Mouse (Mus musculus): ENCODE measurements at regions not wholly inside any gene's neighbourhood (a gene's known extent, or its start where the extent isn't known, plus 50 kb on each side); places are given as distances from the start of the nearest gene placed in this dataset.

- Histone ChIP-seq H3K4me2 (replicated peaks) (no peak overlapping the region), H3K36me3 (no peaks in the 10 kb centered on the region), H3K27me3 (no peaks in the 10 kb centered on the region), H3K4me1 (no peaks in the 10 kb centered on the region), H3K27ac (no peak overlapping the region), H3K9me3 (replicated peaks) (no peaks in the 10 kb centered on the region), H3K4me3 (no peak overlapping the region), H3K9ac (no peak overlapping the region)
- 66% methylated on average over 22 of the region's 22 CpGs for WGBS
- peak; percentile 77 for ATAC-seq (ENCODE audit: low FRiP score)
These were observed 92.2 kb upstream of the Kif2a start for GRCm38 (mm10) chr13:107113949-107114690.

DNA sequence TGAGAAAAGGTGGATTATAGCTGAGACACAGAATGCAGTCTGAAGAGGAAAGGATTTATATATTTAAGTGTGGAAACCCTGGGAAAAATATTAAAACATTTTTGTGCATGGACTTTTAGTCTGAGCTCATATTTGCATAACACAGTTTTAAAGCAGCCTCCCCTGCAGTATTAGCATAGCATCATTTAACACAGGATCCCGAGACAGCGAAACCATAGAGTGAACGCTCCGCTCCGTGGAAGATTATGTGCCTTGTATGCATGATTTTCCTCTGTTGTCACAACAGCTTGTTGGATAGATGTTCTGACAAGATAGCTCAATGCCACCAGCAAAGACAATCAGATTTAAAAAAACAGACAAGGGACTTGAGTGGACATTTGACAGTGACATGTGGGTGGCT lies 86.1 kb upstream of the Kif2a start:
- H3K36me3 ChIP-seq, result no peaks in the 10 kb centered on the region
- H3K4me1 ChIP-seq, result no peaks in the 10 kb centered on the region
- no peak overlapping the region for H3K4me2 ChIP-seq (replicated peaks)
- no peaks in the 10 kb centered on the region for H3K27me3 ChIP-seq
- WGBS, result 73% methylated on average over 5 of the region's 5 CpGs
- no peak overlapping the region for H3K9ac ChIP-seq
- ATAC-seq (ENCODE audit: low FRiP score), result 0 out of 2 replicates have a peak, but pooled peaks have one; percentile 43
- no peak overlapping the region for H3K27ac ChIP-seq
- H3K9me3 ChIP-seq (replicated peaks), result no peaks in the 10 kb centered on the region
- no peak overlapping the region for H3K4me3 ChIP-seq

- no peak overlapping the region for H3K4me3 ChIP-seq
- H3K9ac ChIP-seq, result no peak overlapping the region
- H3K27me3 ChIP-seq, result no peaks in the 10 kb centered on the region
- H3K27ac ChIP-seq, result no peak overlapping the region
- no peak overlapping the region for H3K4me2 ChIP-seq (replicated peaks)
- no peak for ATAC-seq (ENCODE audit: low FRiP score)
- no peaks in the 10 kb centered on the region for H3K4me1 ChIP-seq
- no peaks in the 10 kb centered on the region for H3K9me3 ChIP-seq (replicated peaks)
- WGBS, result 67% methylated on average over 9 of the region's 9 CpGs
- H3K36me3 ChIP-seq, result no peaks in the 10 kb centered on the region
These were observed 85.6 kb upstream of the Kif2a start for GRCm38 (mm10) chr13:107107572-107107971.

DNA sequence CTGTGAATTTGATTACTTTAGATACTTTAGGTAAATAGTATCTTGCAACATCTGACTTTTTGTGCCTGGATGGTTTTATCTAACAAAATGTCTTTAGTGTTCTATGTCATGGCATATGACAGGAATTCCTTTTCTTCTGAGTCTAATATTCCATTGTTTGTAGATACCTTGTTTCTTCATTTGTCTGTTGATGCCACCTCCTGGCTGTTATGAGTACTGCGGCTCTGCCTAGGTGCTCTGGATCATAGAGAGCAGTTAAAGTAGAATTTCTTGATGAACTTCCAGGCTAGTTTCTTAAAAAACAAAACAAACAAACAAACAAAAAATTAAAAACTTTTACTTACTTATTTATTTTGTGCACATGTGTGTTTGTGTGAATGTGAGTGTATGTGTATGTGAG lies 83.6 kb upstream of the Kif2a start:
- 74% methylated on average over 1 of the region's 1 CpGs for WGBS
- Histone ChIP-seq H3K4me1 (no peaks in the 10 kb centered on the region), H3K4me3 (no peak overlapping the region), H3K36me3 (no peaks in the 10 kb centered on the region), H3K4me2 (replicated peaks) (no peak overlapping the region), H3K9ac (no peak overlapping the region), H3K27me3 (no peaks in the 10 kb centered on the region), H3K27ac (no peak overlapping the region), H3K9me3 (replicated peaks) (no peaks in the 10 kb centered on the region)
- ATAC-seq (ENCODE audit: low FRiP score), result no peak

- no peaks in the 10 kb centered on the region for H3K4me1 ChIP-seq
- no peaks in the 10 kb centered on the region for H3K27me3 ChIP-seq
- no peaks in the 10 kb centered on the region for H3K9me3 ChIP-seq (replicated peaks)
- 30% methylated on average over 13 of the region's 13 CpGs for WGBS
- no peak overlapping the region for H3K9ac ChIP-seq
- no peak overlapping the region for H3K27ac ChIP-seq
- H3K4me2 ChIP-seq (replicated peaks), result no peak overlapping the region
- ATAC-seq (ENCODE audit: low FRiP score), result 0 out of 2 replicates have a peak, but pooled peaks have one; percentile 60
- H3K4me3 ChIP-seq, result no peak overlapping the region
- no peaks in the 10 kb centered on the region for H3K36me3 ChIP-seq
These were observed 79.7 kb upstream of the Kif2a start for GRCm38 (mm10) chr13:107101598-107101997.

GRCm38 (mm10) chr13:107100852-107101325 lies 79.0 kb upstream of the Kif2a start:
- ATAC-seq (ENCODE audit: low FRiP score), result peak; percentile 52; the same call in 1 of the 2 replicates
- no peak overlapping the region for H3K4me3 ChIP-seq
- 79% methylated on average over 6 of the region's 6 CpGs for WGBS
- no peaks in the 10 kb centered on the region for H3K27me3 ChIP-seq
- H3K9me3 ChIP-seq (replicated peaks), result no peaks in the 10 kb centered on the region
- no peak overlapping the region for H3K27ac ChIP-seq
- no peaks in the 10 kb centered on the region for H3K36me3 ChIP-seq
- no peak overlapping the region for H3K9ac ChIP-seq
- no peaks in the 10 kb centered on the region for H3K4me1 ChIP-seq
- H3K4me2 ChIP-seq (replicated peaks), result no peak overlapping the region

DNA sequence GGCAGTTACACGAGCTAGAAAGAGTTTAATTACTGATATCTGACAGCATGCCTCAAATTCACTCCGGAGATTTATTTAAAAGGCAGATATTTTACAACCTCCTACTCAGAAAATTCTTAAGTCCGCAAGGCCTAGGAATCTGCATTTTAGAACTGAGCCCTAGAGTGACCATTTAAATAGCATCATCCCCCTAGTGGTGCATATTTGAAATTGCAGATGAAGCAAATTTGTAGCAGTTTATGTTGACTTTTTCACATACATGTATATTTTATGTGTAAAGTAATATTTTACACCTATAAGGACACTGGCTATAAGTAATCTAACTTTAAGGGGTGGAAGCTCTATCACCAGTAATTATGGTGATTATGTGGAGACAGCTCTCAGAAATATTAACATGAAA lies 78.2 kb upstream of the Kif2a start:
- Histone ChIP-seq H3K9me3 (replicated peaks) (no peaks in the 10 kb centered on the region), H3K36me3 (no peaks in the 10 kb centered on the region), H3K4me3 (no peak overlapping the region), H3K4me2 (replicated peaks) (no peak overlapping the region), H3K4me1 (no peaks in the 10 kb centered on the region), H3K27ac (no peak overlapping the region), H3K27me3 (no peaks in the 10 kb centered on the region), H3K9ac (no peak overlapping the region)
- 69% methylated on average over 3 of the region's 3 CpGs for WGBS
- no peak for ATAC-seq (ENCODE audit: low FRiP score)

GRCm38 (mm10) chr13:107097005-107097404 lies 75.1 kb upstream of the Kif2a start:
- 91% methylated on average over 4 of the region's 4 CpGs for WGBS
- Histone ChIP-seq H3K4me2 (replicated peaks) (no peak overlapping the region), H3K27ac (no peak overlapping the region), H3K36me3 (no peaks in the 10 kb centered on the region), H3K9ac (no peak overlapping the region), H3K4me3 (no peak overlapping the region), H3K27me3 (no peaks in the 10 kb centered on the region), H3K4me1 (no peaks in the 10 kb centered on the region), H3K9me3 (replicated peaks) (no peaks in the 10 kb centered on the region)
- ATAC-seq (ENCODE audit: low FRiP score), result no peak

GRCm38 (mm10) chr13:107094976-107095716 lies 73.2 kb upstream of the Kif2a start:
- no peak overlapping the region for H3K4me3 ChIP-seq
- ATAC-seq (ENCODE audit: low FRiP score), result no peak
- no peaks in the 10 kb centered on the region for H3K4me1 ChIP-seq
- H3K9me3 ChIP-seq (replicated peaks), result no peaks in the 10 kb centered on the region
- no peaks in the 10 kb centered on the region for H3K36me3 ChIP-seq
- WGBS, result 83% methylated on average over 11 of the region's 11 CpGs
- no peak overlapping the region for H3K9ac ChIP-seq
- H3K27me3 ChIP-seq, result no peaks in the 10 kb centered on the region
- no peak overlapping the region for H3K4me2 ChIP-seq (replicated peaks)
- H3K27ac ChIP-seq, result no peak overlapping the region

DNA sequence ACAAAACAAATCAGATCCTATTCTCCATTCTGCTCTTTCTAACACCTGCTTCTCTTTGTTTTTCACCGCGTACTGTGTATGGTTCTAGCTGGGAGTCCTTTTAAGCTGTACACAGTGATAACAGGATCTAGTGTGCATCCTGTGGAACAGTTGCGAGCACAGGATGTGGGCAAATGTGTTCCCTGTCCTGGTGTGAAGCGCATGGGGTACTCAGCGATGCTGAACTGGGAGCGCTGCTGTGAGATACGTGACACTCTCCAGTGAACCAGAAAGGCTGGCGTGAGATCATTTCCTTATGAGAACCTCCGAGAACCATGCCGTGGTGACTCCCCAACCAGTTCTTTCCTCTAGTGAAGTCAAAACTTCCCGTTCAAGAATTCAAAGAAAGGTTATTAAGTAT lies 72.6 kb upstream of the Kif2a start:
- Histone ChIP-seq H3K4me1 (no peaks in the 10 kb centered on the region), H3K9ac (no peak overlapping the region), H3K27ac (no peak overlapping the region), H3K4me3 (no peak overlapping the region), H3K36me3 (no peaks in the 10 kb centered on the region), H3K9me3 (replicated peaks) (no peaks in the 10 kb centered on the region), H3K4me2 (replicated peaks) (no peak overlapping the region), H3K27me3 (no peaks in the 10 kb centered on the region)
- ATAC-seq (ENCODE audit: low FRiP score), result no peak
- WGBS, result 77% methylated on average over 11 of the region's 11 CpGs

- Histone ChIP-seq H3K27ac (no peak overlapping the region), H3K27me3 (no peaks in the 10 kb centered on the region), H3K9me3 (replicated peaks) (no peaks in the 10 kb centered on the region), H3K36me3 (no peaks in the 10 kb centered on the region), H3K9ac (no peak overlapping the region), H3K4me2 (replicated peaks) (no peak overlapping the region), H3K4me3 (no peak overlapping the region), H3K4me1 (no peaks in the 10 kb centered on the region)
- 92% methylated on average over 2 of the region's 2 CpGs for WGBS
- no peak for ATAC-seq (ENCODE audit: low FRiP score)
These were observed 71.8 kb upstream of the Kif2a start for GRCm38 (mm10) chr13:107093683-107094082.

- Histone ChIP-seq H3K4me3 (no peak overlapping the region), H3K27ac (no peak overlapping the region), H3K4me2 (replicated peaks) (no peak overlapping the region), H3K27me3 (no peaks in the 10 kb centered on the region), H3K9me3 (replicated peaks) (no peaks in the 10 kb centered on the region), H3K4me1 (no peaks in the 10 kb centered on the region), H3K36me3 (no peaks in the 10 kb centered on the region), H3K9ac (no peak overlapping the region)
- no peak for ATAC-seq (ENCODE audit: low FRiP score)
- 45% methylated on average over 1 of the region's 1 CpGs for WGBS
These were observed 66.3 kb upstream of the Kif2a start for GRCm38 (mm10) chr13:107088198-107088597.

DNA sequence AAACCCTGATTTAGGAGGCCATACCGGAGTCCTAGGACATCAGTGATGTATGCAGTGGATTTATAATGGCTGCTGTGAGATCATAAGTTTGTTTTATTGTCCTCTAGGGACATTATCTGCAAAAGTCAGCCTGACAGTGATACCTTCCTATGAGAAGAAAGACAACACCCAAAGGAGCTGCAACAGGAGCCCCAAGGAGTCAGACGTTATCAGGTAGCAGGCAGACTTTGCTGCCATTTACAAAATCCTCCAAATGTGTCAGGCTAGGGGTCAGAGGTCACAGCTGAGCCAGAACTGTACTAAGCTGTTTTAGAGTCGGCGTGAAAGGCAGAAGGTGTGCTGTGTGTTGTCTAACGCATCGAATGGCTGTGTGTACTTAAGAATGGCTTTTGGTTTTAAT lies 65.4 kb upstream of the Kif2a start:
- no peak for ATAC-seq (ENCODE audit: low FRiP score)
- no peak overlapping the region for H3K4me3 ChIP-seq

More for the DNA sequence above, 65.4 kb upstream of the Kif2a start:
- no peaks in the 10 kb centered on the region for H3K9me3 ChIP-seq (replicated peaks)
- no peaks in the 10 kb centered on the region for H3K4me1 ChIP-seq
- no peak overlapping the region for H3K9ac ChIP-seq
- no peaks in the 10 kb centered on the region for H3K27me3 ChIP-seq
- no peak overlapping the region for H3K27ac ChIP-seq
- H3K4me2 ChIP-seq (replicated peaks), result no peak overlapping the region
- H3K36me3 ChIP-seq, result no peaks in the 10 kb centered on the region
- WGBS, result 72% methylated on average over 6 of the region's 6 CpGs

All from hindbrain, embryonic 12.5 days (tissue).